Comparison of ENCODE assay signal across 24 mouse cellular contexts in genomic region chr14:27168387-27168786, GRCm38 (mm10).
"Had no signal": no experiment of that assay in that cellular context is flagged by ENCODE, and none has a peak within 500 bp of the region (broad histone marks: within the 10 kb centered on the region; RNA-seq: fewer than 3 reads in every experiment).

No protein-coding gene starts in this region.

- H3K9ac ChIP-seq: heart, embryonic 12.5 days; heart, embryonic 15.5 days; hindbrain, embryonic 14.5 days; intestine, embryonic 15.5 days; limb, embryonic 12.5 days; liver, embryonic 12.5 days; liver, embryonic 14.5 days had no signal

- ATAC-seq: inflammation-experienced regulatory T-cells, adult 6 months; intestine, embryonic 15.5 days; intestine, postnatal 0 days; liver, embryonic 12.5 days had no signal

- H3K4me3 ChIP-seq: gastrocnemius, adult 2 months; heart, adult 2 months; heart, embryonic 12.5 days; heart, embryonic 15.5 days; intestine, embryonic 15.5 days; layer of hippocampus, adult 2 months; left cerebral cortex, adult 2 months; limb, embryonic 10.5 days; limb, embryonic 12.5 days; liver, embryonic 12.5 days had no signal

- H3K36me3 ChIP-seq: heart, embryonic 12.5 days; heart, embryonic 15.5 days; intestine, embryonic 15.5 days; limb, embryonic 10.5 days; limb, embryonic 12.5 days; liver, embryonic 12.5 days had no signal

- H3K27ac ChIP-seq: gastrocnemius, adult 2 months; heart, adult 2 months; intestine, embryonic 15.5 days; layer of hippocampus, adult 2 months; left cerebral cortex, adult 2 months; limb, embryonic 10.5 days; limb, embryonic 12.5 days; liver, embryonic 12.5 days; liver, embryonic 14.5 days had no signal

- DNase-seq: gastrocnemius, adult 2 months; gastrocnemius, postnatal 10 days; gastrocnemius, postnatal 25 days; heart, adult 2 months; heart, postnatal 10 days; heart, postnatal 4 days; kidney, adult 18-20 months; kidney, adult 8-10 months; kidney, postnatal 10 days; kidney, postnatal 25 days; kidney, postnatal 4 days; lung, adult 2 months had no signal

- H3K27me3 ChIP-seq: heart, embryonic 12.5 days; heart, embryonic 15.5 days; intestine, embryonic 15.5 days; limb, embryonic 12.5 days had no signal

- H3K9me3 ChIP-seq: heart, embryonic 12.5 days; heart, embryonic 15.5 days; intestine, embryonic 15.5 days; limb, embryonic 10.5 days; limb, embryonic 12.5 days; liver, embryonic 12.5 days had no signal

- H3K4me2 ChIP-seq: heart, embryonic 12.5 days; heart, embryonic 15.5 days; hindbrain, embryonic 14.5 days; intestine, embryonic 15.5 days; limb, embryonic 12.5 days; liver, embryonic 12.5 days had no signal
